Mouse (Mus musculus): ENCODE measurements around the gene Hs3st2. TPM values are rescaled to one million over a fixed set of nuclear protein-coding genes. Genes with fewer than 3 reads are reported as not detected.

Gene Hs3st2
- total and polyA plus RNA-seq, 3 experiments: not detected

DNA sequence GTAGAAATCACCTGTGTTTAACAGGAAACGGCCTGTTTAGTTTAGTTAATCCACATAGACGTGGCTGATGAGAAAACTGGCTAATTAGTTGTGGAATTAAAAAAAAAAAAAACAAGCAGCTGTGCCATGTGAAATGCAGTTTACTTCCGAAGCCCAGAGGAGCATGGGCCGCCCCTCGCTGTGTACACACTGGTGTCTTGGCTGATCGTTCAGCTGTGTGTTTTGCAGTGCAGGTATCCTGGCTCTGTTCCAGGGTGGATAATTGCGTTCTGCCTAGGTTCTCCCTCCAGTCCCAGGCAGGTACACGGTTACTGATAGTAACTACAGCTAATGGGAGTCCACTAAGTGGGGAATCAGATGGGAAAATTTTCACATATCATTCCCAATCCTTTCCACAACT, 86.6 kb downstream of the Hs3st2 start:
- no peak for DNase-seq (ENCODE audit: extremely low read depth)
- Histone ChIP-seq H3K36me3 (replicated peaks in 1 of 2; ENCODE audit: control insufficient read depth in 1 of 2, insufficient read depth in 1 of 2, low read length in 1 of 2) (no peaks in the 10 kb centered on the region), H3K9ac (ENCODE audit: insufficient read depth, low read depth) (no peak overlapping the region), H3K4me2 (ENCODE audit: insufficient read depth, low read depth, poor library complexity, severe bottlenecking) (no peak overlapping the region), H3K27me3 (replicated peaks) (peaks cover 12% of the 10 kb centered on the region), H3K4me1 (ENCODE audit: control insufficient read depth in 1 of 2, insufficient read depth in 2 of 2) (peaks cover 0 to 6% of the 10 kb centered on the region in 2 experiments; a peak in 1 of 4 replicates), H3K79me2 (replicated peaks; ENCODE audit: control insufficient read depth, extremely low read depth, insufficient read depth, poor library complexity, severe bottlenecking) (no peaks in the 10 kb centered on the region), H3K9me3 (replicated peaks; ENCODE audit: low read length) (no peaks in the 10 kb centered on the region), H3K27ac (ENCODE audit: insufficient read depth, low read depth) (no peak overlapping the region), H3K4me3 (replicated peaks in 1 of 3; ENCODE audit: low read depth in 2 of 3, low read length in 2 of 3, poor library complexity in 1 of 3) (no peak overlapping the region)
- no peak for TF ChIP-seq SMC3 (IDR thresholded peaks at IDR 0.05; ENCODE audit: low read depth, low read length)
- TF ChIP-seq ZMIZ1 (IDR thresholded peaks at IDR 0.05; ENCODE audit: low read depth, low read length): no peak
- TF ChIP-seq MAZ (IDR thresholded peaks at IDR 0.05; ENCODE audit: low read depth, low read length): no peak
- dilution Hi-C loops (cut with MboI; ENCODE audit: extremely low pct_ligation_motif_present, extremely low pct_unique_long_range_greater_than_20kb, low sequenced_read_pairs) (no loop called here), in situ Hi-C loops (cut with MboI; ENCODE audit: low pct_ligation_motif_present, low pct_unique_long_range_greater_than_20kb, low sequenced_read_pairs) (no loop called here)

DNA sequence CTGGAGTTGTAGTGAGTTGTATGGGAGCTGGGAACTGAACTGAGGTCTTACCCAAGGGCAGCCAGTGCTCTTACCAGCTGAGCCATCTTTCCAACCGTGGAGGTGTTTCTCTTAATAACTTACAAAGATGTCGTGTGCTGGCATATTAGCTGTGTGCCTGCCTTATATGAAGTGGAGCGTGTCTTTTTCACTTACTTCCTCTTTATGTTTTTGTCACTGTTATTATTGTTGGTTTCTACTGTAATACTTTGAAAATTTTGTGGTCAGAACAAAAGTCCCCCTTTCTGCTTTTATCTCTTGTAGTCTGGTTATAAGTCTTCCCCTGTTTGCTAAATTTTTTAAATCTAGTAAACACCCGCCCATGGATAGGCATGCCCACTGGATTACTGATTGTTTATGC, 88.4 kb downstream of the Hs3st2 start:
- Histone ChIP-seq H3K4me1 (ENCODE audit: control insufficient read depth in 1 of 2, insufficient read depth in 2 of 2) (peaks cover 0 to 6% of the 10 kb centered on the region in 2 experiments; a peak in 1 of 4 replicates), H3K9ac (ENCODE audit: insufficient read depth, low read depth) (no peak overlapping the region), H3K9me3 (replicated peaks; ENCODE audit: low read length) (no peaks in the 10 kb centered on the region), H3K4me3 (replicated peaks in 1 of 3; ENCODE audit: low read depth in 2 of 3, low read length in 2 of 3, poor library complexity in 1 of 3) (no peak overlapping the region), H3K27ac (ENCODE audit: insufficient read depth, low read depth) (no peak overlapping the region), H3K27me3 (replicated peaks) (peaks cover 6% of the 10 kb centered on the region), H3K79me2 (replicated peaks; ENCODE audit: control insufficient read depth, extremely low read depth, insufficient read depth, poor library complexity, severe bottlenecking) (no peaks in the 10 kb centered on the region), H3K4me2 (ENCODE audit: insufficient read depth, low read depth, poor library complexity, severe bottlenecking) (no peak overlapping the region), H3K36me3 (replicated peaks in 1 of 2; ENCODE audit: control insufficient read depth in 1 of 2, insufficient read depth in 1 of 2, low read length in 1 of 2) (no peaks in the 10 kb centered on the region)
- dilution Hi-C loops (cut with MboI; ENCODE audit: extremely low pct_ligation_motif_present, extremely low pct_unique_long_range_greater_than_20kb, low sequenced_read_pairs): no loop called here
- in situ Hi-C loops (cut with MboI; ENCODE audit: low pct_ligation_motif_present, low pct_unique_long_range_greater_than_20kb, low sequenced_read_pairs): no loop called here
- TF ChIP-seq EP300 (IDR thresholded peaks at IDR 0.05; ENCODE audit: low read length): no peak
- TF ChIP-seq POLR2AphosphoS2 (IDR thresholded peaks at IDR 0.05; ENCODE audit: low read depth, low read length): no peak
- TF ChIP-seq ELF1 (IDR thresholded peaks at IDR 0.05; ENCODE audit: low read depth, low read length): no peak
- TF ChIP-seq PAX5 (IDR thresholded peaks at IDR 0.05; ENCODE audit: low read length): no peak
- TF ChIP-seq CHD2 (IDR thresholded peaks at IDR 0.05; ENCODE audit: low read length): no peak
- peak; percentile 11 for DNase-seq (ENCODE audit: extremely low read depth)

DNA sequence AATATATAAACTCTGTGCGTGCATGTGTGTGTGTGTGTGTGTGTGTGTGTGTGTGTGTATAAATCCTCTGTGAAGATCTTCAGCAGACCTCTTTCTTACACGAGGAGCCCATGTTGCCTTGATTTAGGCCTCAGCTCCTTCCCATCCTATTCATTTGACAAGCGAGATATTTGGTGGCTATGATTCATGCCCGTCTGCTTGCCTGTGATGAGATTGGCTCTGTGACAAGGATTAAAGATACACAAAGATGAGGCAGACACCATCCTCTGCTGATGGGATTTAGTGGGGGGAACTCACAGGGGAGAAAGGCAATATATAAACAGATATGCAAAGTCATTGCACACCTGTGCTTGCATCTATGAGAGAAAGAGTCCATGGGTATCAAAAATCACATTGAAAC, 92.9 kb downstream of the Hs3st2 start:
- H3K27me3 ChIP-seq (replicated peaks): peaks cover 30% of the 10 kb centered on the region
- in situ Hi-C loops (cut with MboI; ENCODE audit: low pct_ligation_motif_present, low pct_unique_long_range_greater_than_20kb, low sequenced_read_pairs): no loop called here
- no peak overlapping the region for H3K27ac ChIP-seq (ENCODE audit: insufficient read depth, low read depth)
- H3K36me3 ChIP-seq (replicated peaks in 1 of 2; ENCODE audit: control insufficient read depth in 1 of 2, insufficient read depth in 1 of 2, low read length in 1 of 2): no peaks in the 10 kb centered on the region
- no peak overlapping the region for H3K4me3 ChIP-seq (replicated peaks in 1 of 3; ENCODE audit: low read depth in 2 of 3, low read length in 2 of 3, poor library complexity in 1 of 3)
- DNase-seq (ENCODE audit: extremely low read depth): no peak
- H3K79me2 ChIP-seq (replicated peaks; ENCODE audit: control insufficient read depth, extremely low read depth, insufficient read depth, poor library complexity, severe bottlenecking): no peaks in the 10 kb centered on the region
- peaks cover 0 to 6% of the 10 kb centered on the region in 2 experiments; a peak in 1 of 4 replicates for H3K4me1 ChIP-seq (ENCODE audit: control insufficient read depth in 1 of 2, insufficient read depth in 2 of 2)
- H3K9ac ChIP-seq (ENCODE audit: insufficient read depth, low read depth): no peak overlapping the region
- dilution Hi-C loops (cut with MboI; ENCODE audit: extremely low pct_ligation_motif_present, extremely low pct_unique_long_range_greater_than_20kb, low sequenced_read_pairs): no loop called here
- no peak for TF ChIP-seq MEF2A (IDR thresholded peaks at IDR 0.05; ENCODE audit: borderline replicate concordance, low read depth, low read length)
- TF ChIP-seq MYC (IDR thresholded peaks at IDR 0.05; ENCODE audit: low read depth, low read length): no peak
- H3K4me2 ChIP-seq (ENCODE audit: insufficient read depth, low read depth, poor library complexity, severe bottlenecking): no peak overlapping the region
- no peaks in the 10 kb centered on the region for H3K9me3 ChIP-seq (replicated peaks; ENCODE audit: low read length)

All from CH12.LX (cell line).